Mouse (Mus musculus) intestine, embryonic 16.5 days (tissue): ENCODE data around the gene Mdk. TPM values are rescaled to one million over a fixed set of nuclear protein-coding genes. Genes with fewer than 3 reads are reported as not detected.

Experiments
- ATAC-seq: fragments of 200-750 bp; cut with Nextera tagmentation; 2 replicates; pipeline ENCODE4 v1.8.0; 2017; ENCODE audit warnings: moderate TSS enrichment, moderate library complexity
- H3K27ac ChIP-seq: fragments of 300-500 bp; sonication (generic); 2 replicates; pipeline ENCODE4 v1.5.1; 2014; ENCODE audit warnings: mild to moderate bottlenecking, low read length
- H3K27me3 ChIP-seq: fragments of 300-500 bp; sonication (generic); replicated peaks from 2 replicates; pipeline ENCODE4 v1.6.1; 2014; ENCODE audit warnings: low read length, control low read depth, mixed read lengths; ENCODE audit not compliant: control insufficient read depth, insufficient read depth
- H3K36me3 ChIP-seq: fragments of 300-500 bp; sonication (generic); 2 replicates; pipeline ENCODE4 v1.6.1; 2014; ENCODE audit warnings: low read length, control low read depth; ENCODE audit not compliant: control insufficient read depth, insufficient read depth
- H3K4me1 ChIP-seq: fragments of 300-500 bp; sonication (generic); 2 replicates; pipeline ENCODE4 v1.6.1; 2014; ENCODE audit warnings: low read length, control low read depth, mixed read lengths; ENCODE audit not compliant: control insufficient read depth, insufficient read depth
- H3K4me2 ChIP-seq: fragments of 300-500 bp; sonication (generic); 2 replicates; pipeline ENCODE4 v1.6.1; 2014; ENCODE audit warnings: low read depth, low read length, control low read depth
- H3K4me3 ChIP-seq: fragments of 300-500 bp; sonication (generic); 2 replicates; pipeline ENCODE4 v1.5.1; 2014; ENCODE audit warnings: mild to moderate bottlenecking, low read length
- H3K9ac ChIP-seq: fragments of 300-500 bp; sonication (generic); 2 replicates; pipeline ENCODE4 v1.6.1; 2014; ENCODE audit warnings: low read depth, low read length
- H3K9me3 ChIP-seq: fragments of 300-500 bp; sonication (generic); 2 replicates; pipeline ENCODE4 v1.6.1; 2016; ENCODE audit warnings: low read length, control low read depth; ENCODE audit not compliant: control insufficient read depth
- WGBS: fragments of 180-500 bp; shearing (Covaris S2); extraction: QIAGEN DNeasy Blood & Tissue Kit; methylation state at CpG from one replicate; pipeline ENCODE4 v1.1.7; 2014; 5-methylcytosine and 5-hydroxymethylcytosine counted together
- polyA plus RNA-seq: library from polyadenylated mRNA; unstranded; fragments of >200 nt; fragmentation: Nextera tagmentation; extraction: Ambion mirVana; gene quantifications from 2 replicates; pipeline ENCODE4 v1.2.1, GENCODE M21; 2015

Gene Mdk
- polyA plus RNA-seq, 1 experiment from 2014 or later = 437 TPM

GRCm38 (mm10) chr2:91912616-91913015, 19.5 kb downstream of the Mdk start:
- ATAC-seq = no peak
- H3K27ac ChIP-seq = no peak overlapping the region
- no peak overlapping the region for H3K9ac ChIP-seq
- no peaks in the 10 kb centered on the region for H3K9me3 ChIP-seq
- no peak overlapping the region for H3K4me3 ChIP-seq
- H3K36me3 ChIP-seq = peaks cover 5% of the 10 kb centered on the region
- 63% methylated on average over 3 of the region's 3 CpGs for WGBS
- H3K4me2 ChIP-seq = no peak overlapping the region
- H3K27me3 ChIP-seq = no peaks in the 10 kb centered on the region
- no peaks in the 10 kb centered on the region for H3K4me1 ChIP-seq

DNA sequence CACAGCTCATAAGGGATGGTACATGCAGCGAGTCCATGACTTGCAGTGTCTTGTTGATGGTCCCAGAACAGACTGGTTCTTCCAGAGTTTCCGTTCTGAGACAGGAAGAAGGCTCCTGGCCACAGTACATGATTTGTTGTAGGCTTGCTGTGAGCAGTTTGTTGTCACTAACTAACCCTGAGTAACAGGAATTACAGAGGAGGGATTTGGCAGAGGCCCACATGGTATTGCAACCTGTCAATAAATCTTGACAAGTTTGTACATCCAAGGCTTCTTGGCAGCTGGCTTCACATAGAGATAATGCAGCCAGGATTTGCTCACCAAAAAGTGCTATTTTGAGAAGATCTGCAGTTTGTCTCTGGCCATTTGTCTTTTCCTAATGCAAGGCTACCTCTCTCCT, 26.0 kb downstream of the Mdk start:
- H3K9ac ChIP-seq = no peak overlapping the region
- H3K4me1 ChIP-seq = peaks cover 4% of the 10 kb centered on the region; the same call in 1 of the 2 replicates
- no peaks in the 10 kb centered on the region for H3K9me3 ChIP-seq
- no peak overlapping the region for H3K4me3 ChIP-seq
- 0 out of 2 replicates have a peak, but pooled peaks cover 5% of the 10 kb centered on the region for H3K36me3 ChIP-seq
- H3K27ac ChIP-seq = no peak overlapping the region
- WGBS = 89% methylated on average over 2 of the region's 2 CpGs
- H3K27me3 ChIP-seq = no peaks in the 10 kb centered on the region
- no peak overlapping the region for H3K4me2 ChIP-seq
- no peak for ATAC-seq

DNA sequence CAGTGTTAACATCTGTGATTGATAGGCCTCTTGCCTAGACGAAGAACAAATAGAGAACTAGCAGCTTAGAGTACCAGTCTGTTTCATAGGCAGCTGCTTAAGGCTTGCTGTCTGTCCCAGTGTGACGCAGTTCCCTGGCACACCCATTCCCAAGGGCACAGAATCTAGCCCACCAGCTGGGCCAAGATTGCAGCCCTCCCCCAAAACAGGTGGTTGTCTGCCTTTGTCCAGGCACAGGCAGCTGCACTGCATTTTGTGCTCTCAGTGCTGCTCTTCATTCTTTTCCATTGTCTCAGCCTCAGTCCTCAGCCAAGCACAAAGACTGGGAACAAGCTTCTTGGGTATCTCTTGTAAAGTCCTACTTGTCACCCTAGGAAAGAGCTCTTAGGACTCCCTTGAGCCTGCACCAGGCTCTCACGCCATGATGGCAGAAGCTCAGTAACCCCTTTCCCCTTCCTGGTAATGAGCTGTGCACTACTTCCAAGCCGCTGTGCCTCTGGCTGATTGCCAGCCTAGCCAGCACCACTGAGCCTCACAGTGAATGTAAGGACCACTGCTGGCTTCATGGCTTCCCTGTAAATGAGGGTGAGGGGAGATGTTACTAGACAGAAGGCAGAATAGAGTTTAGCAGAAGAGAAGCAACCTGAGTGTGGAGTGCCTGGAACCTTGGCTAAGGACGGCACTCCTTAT, 27.3 kb downstream of the Mdk start:
- Histone ChIP-seq H3K9me3 (no peaks in the 10 kb centered on the region), H3K4me2 (no peak overlapping the region), H3K27me3 (no peaks in the 10 kb centered on the region), H3K4me1 (peaks cover 4% of the 10 kb centered on the region; the same call in 1 of the 2 replicates), H3K27ac (no peak overlapping the region), H3K36me3 (0 out of 2 replicates have a peak, but pooled peaks cover 5% of the 10 kb centered on the region), H3K4me3 (no peak overlapping the region), H3K9ac (no peak overlapping the region)
- 72% methylated on average over 5 of the region's 5 CpGs for WGBS
- no peak for ATAC-seq

DNA sequence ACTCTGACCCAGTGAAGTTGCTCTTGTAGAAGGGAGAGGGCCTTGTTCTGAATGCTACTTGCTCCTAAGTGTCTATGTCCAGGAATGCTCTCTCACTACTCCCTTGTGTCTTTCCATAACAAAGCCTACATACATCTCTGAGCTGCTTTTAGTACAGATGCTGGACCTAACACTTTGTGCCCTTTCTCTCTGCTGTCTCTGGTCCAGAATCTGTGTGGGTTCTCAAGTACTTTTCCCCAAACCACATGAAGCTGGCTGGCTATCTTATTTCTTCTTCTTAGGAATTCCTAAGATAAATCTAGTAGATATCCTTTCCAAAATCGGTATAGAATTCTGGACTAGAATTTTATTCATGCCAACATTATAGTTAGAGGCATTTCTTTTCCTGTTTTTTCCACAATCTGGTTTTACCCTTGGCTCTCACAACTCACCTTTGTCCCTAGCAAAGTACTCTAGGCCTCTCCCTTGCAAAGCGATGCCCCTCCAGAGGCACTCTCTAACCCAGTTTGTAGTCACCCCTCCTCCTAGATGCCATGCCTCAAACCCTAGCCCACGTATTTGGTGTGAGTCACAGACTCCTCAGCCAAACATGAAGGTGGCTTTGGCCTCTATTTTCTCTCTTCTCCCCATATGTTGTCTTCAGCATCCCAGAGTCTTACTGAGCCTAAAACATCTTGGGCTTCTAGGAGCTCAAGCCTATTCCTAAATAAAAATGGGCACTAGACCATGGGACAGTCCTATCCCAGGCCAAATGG, 28.7 kb downstream of the Mdk start:
- Histone ChIP-seq H3K27ac (no peak overlapping the region), H3K4me1 (peaks cover 4% of the 10 kb centered on the region; the same call in 1 of the 2 replicates), H3K27me3 (no peaks in the 10 kb centered on the region), H3K4me2 (no peak overlapping the region), H3K9me3 (no peaks in the 10 kb centered on the region), H3K4me3 (no peak overlapping the region), H3K9ac (no peak overlapping the region), H3K36me3 (0 out of 2 replicates have a peak, but pooled peaks cover 5% of the 10 kb centered on the region)
- 92% methylated on average over 3 of the region's 3 CpGs for WGBS
- no peak for ATAC-seq

GRCm38 (mm10) chr2:91902336-91902735, 29.8 kb downstream of the Mdk start:
- Histone ChIP-seq H3K9me3 (no peaks in the 10 kb centered on the region), H3K9ac (no peak overlapping the region), H3K27me3 (no peaks in the 10 kb centered on the region), H3K27ac (no peak overlapping the region), H3K36me3 (0 out of 2 replicates have a peak, but pooled peaks cover 5% of the 10 kb centered on the region), H3K4me3 (no peak overlapping the region), H3K4me1 (peaks cover 4% of the 10 kb centered on the region), H3K4me2 (no peak overlapping the region)
- no peak for ATAC-seq
- 64% methylated on average over 5 of the region's 5 CpGs for WGBS

GRCm38 (mm10) chr2:91900431-91900830, 31.7 kb downstream of the Mdk start:
- no peak overlapping the region for H3K4me2 ChIP-seq
- no peak overlapping the region for H3K9ac ChIP-seq
- no peak overlapping the region for H3K27ac ChIP-seq
- H3K4me3 ChIP-seq = no peak overlapping the region
- H3K36me3 ChIP-seq = no peaks in the 10 kb centered on the region
- no peak for ATAC-seq
- 93% methylated on average over 8 of the region's 8 CpGs for WGBS
- H3K4me1 ChIP-seq = peaks cover 4% of the 10 kb centered on the region
- H3K27me3 ChIP-seq = no peaks in the 10 kb centered on the region
- H3K9me3 ChIP-seq = no peaks in the 10 kb centered on the region

DNA sequence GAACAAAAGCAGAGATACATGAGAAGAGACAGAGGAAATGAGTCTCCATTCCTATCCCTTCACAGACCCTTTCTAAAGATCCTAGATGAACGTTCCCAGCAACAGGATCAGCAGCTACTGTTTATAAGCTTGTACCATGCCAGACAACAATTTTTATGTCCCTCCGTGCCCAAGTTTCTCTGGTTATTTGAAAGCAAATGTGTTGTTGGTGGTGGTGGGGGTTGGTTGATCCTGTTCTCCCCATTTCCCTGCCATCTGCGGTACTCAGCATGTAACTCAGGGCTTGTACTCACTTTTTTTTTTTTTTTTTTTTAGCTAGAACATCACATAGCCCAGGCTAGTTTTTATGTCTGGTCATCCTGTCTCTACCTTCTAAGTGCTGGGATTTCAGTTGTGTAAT, 33.0 kb downstream of the Mdk start:
- no peak for ATAC-seq
- Histone ChIP-seq H3K27ac (no peak overlapping the region), H3K4me2 (no peak overlapping the region), H3K36me3 (no peaks in the 10 kb centered on the region), H3K9ac (no peak overlapping the region), H3K4me3 (no peak overlapping the region), H3K27me3 (no peaks in the 10 kb centered on the region), H3K9me3 (no peaks in the 10 kb centered on the region), H3K4me1 (peaks cover 4% of the 10 kb centered on the region)
- 87% methylated on average over 3 of the region's 3 CpGs for WGBS

DNA sequence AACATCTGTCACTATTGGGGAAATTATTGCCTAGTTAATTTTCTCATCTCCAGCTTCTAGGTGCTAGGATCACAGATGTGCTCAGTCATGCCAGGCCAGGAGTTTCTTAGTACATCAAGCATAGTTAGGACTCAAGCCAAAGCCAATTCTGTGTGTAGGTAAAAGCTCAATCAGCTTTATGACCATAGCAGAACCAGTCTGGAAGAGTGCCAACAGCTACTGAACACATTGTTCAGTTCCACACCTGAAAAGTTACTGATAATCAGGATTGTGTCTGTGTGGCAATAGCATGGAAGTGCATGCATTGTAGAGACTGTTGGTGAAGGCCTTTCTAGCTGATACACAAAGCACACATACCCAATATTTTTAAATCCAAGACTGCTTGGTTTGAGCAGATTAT, 34.1 kb downstream of the Mdk start:
- H3K27ac ChIP-seq = no peak overlapping the region
- peaks cover 4% of the 10 kb centered on the region for H3K4me1 ChIP-seq
- ATAC-seq = peak; percentile 78
- H3K4me3 ChIP-seq = no peak overlapping the region
- no peaks in the 10 kb centered on the region for H3K36me3 ChIP-seq
- H3K27me3 ChIP-seq = no peaks in the 10 kb centered on the region
- H3K9me3 ChIP-seq = no peaks in the 10 kb centered on the region
- no peak overlapping the region for H3K4me2 ChIP-seq
- H3K9ac ChIP-seq = no peak overlapping the region

DNA sequence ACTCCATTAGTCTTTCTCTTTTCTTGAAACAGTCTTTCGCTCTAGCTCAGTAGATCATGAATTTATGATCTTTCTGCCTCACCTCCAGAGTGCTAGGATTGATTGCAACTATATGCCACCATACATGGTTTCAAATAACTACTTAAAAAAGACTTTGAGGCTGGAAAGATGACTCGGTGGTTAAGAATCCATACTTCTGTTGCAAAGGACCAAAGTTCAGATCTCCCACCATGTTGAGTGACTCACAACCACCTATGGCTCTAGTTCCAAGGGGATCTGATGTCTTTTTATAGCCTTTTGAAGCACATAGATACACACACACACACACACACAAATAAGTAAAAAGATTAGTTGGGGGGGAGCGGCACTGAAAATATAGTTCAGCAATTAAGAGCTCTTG, 36.7 kb downstream of the Mdk start:
- Histone ChIP-seq H3K9ac (no peak overlapping the region), H3K27me3 (no peaks in the 10 kb centered on the region), H3K27ac (no peak overlapping the region), H3K4me1 (no peaks in the 10 kb centered on the region; the same call in 1 of the 2 replicates), H3K4me3 (no peak overlapping the region), H3K9me3 (no peaks in the 10 kb centered on the region), H3K36me3 (0 out of 2 replicates have a peak, but pooled peaks cover 2% of the 10 kb centered on the region), H3K4me2 (no peak overlapping the region)
- no peak for ATAC-seq
- 80% methylated on average over 3 of the region's 3 CpGs for WGBS
